Mouse (Mus musculus): Measurements from ENCODE around the gene Jag1.

DNA sequence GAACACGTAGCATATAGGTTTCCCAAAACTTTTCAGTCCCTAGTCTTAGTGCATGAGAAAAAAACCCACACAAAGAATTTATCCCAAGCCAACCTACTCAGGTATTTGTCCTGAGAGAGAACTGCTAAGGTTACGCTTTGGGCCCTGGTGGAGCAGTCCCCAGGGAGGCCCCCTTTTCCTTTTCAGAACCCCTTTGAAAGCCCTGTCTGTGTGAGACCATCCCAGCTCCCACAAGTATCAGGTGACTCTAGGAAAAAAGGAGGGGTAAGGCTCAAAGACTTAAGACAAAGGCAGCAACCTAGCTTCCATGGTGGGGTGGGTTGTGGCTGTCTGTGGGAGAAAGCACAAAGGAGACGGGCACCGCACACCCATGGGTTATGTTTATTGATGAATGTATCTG lies 9.2 kb downstream of the Jag1 start:
- no peak for TF ChIP-seq CTCF (IDR thresholded peaks at IDR 0.05; ENCODE audit: low read depth)
- no peak for TF ChIP-seq EP300 (IDR thresholded peaks at IDR 0.05; ENCODE audit: low read depth)

Data from liver, postnatal 0 days (tissue).